Mouse (Mus musculus) retina, embryonic 14.5 days (tissue): ENCODE results near the gene Tfeb.

Source experiments
- DNase-seq: peaks from one replicate; pipeline ENCODE4 v3.0.0-alpha.2; 2015; ENCODE audit warnings: low spot score

The Tfeb gene

GRCm38 (mm10) chr17:47788996-47789395 is 52.2 kb downstream of the Tfeb start:
- peak; percentile 72 for DNase-seq

GRCm38 (mm10) chr17:47792098-47792863 is 55.5 kb downstream of the Tfeb start:
- peak; percentile 93 for DNase-seq

- DNase-seq, result peak; percentile 91
Observed at GRCm38 (mm10) chr17:47793377-47793776, 56.5 kb downstream of the Tfeb start.

GRCm38 (mm10) chr17:47795446-47795845 is 58.6 kb downstream of the Tfeb start:
- peak; percentile 67 for DNase-seq

- no peak for DNase-seq
Observed at GRCm38 (mm10) chr17:47796156-47796816, 59.5 kb downstream of the Tfeb start.

GRCm38 (mm10) chr17:47796968-47797367 is 60.1 kb downstream of the Tfeb start:
- DNase-seq, result no peak

GRCm38 (mm10) chr17:47797383-47797782 is 60.6 kb downstream of the Tfeb start:
- DNase-seq, result no peak

GRCm38 (mm10) chr17:47802806-47803205 is 66.0 kb downstream of the Tfeb start:
- no peak for DNase-seq

GRCm38 (mm10) chr17:47803662-47804061 is 66.8 kb downstream of the Tfeb start:
- DNase-seq, result no peak

- no peak for DNase-seq
Observed at GRCm38 (mm10) chr17:47805047-47805835, 68.4 kb downstream of the Tfeb start.

- DNase-seq, result no peak
Observed at GRCm38 (mm10) chr17:47806230-47806629, 69.4 kb downstream of the Tfeb start.

GRCm38 (mm10) chr17:47811265-47811800 is 74.5 kb downstream of the Tfeb start:
- DNase-seq, result peak; percentile 77

- no peak for DNase-seq
Observed at GRCm38 (mm10) chr17:47812200-47812599, 75.4 kb downstream of the Tfeb start.

- DNase-seq, result no peak
Observed at GRCm38 (mm10) chr17:47813616-47814015, 76.8 kb downstream of the Tfeb start.

- DNase-seq, result no peak
Observed at GRCm38 (mm10) chr17:47814496-47814895, 77.7 kb downstream of the Tfeb start.

GRCm38 (mm10) chr17:47815446-47815845 is 78.6 kb downstream of the Tfeb start:
- no peak for DNase-seq

- DNase-seq, result no peak
Observed at GRCm38 (mm10) chr17:47818038-47818725, 81.4 kb downstream of the Tfeb start.

- no peak for DNase-seq
Observed at GRCm38 (mm10) chr17:47821339-47821738, 84.5 kb downstream of the Tfeb start.

GRCm38 (mm10) chr17:47831161-47831560 is 94.3 kb downstream of the Tfeb start:
- DNase-seq, result no peak

- DNase-seq, result no peak
Observed at GRCm38 (mm10) chr17:47831772-47832171, 94.9 kb downstream of the Tfeb start.

- no peak for DNase-seq
Observed at GRCm38 (mm10) chr17:47832501-47833028, 95.7 kb downstream of the Tfeb start.
